ENCODE assay signal across 8 mouse cellular contexts in genomic region chr4:32373085-32373484, GRCm38 (mm10).
DNase-seq lines count a peak whose midpoint lies in the region; ATAC-seq and TF ChIP-seq lines count a peak whose summit lies in the region.

No protein-coding gene starts in this region.

- peak; percentile 42; the same call in 1 of the 2 replicates for ATAC-seq in limb, embryonic 13.5 days (ENCODE audit: low FRiP score, low read depth)
- ATAC-seq in forebrain, embryonic 12.5 days (ENCODE audit: low FRiP score) = peak; percentile 75
- no peak for ATAC-seq in intestine, embryonic 16.5 days

- H3K9ac ChIP-seq in limb, embryonic 13.5 days = no peak overlapping the region
- H3K9ac ChIP-seq in forebrain, embryonic 12.5 days = no peak overlapping the region
- H3K9ac ChIP-seq in intestine, embryonic 16.5 days (ENCODE audit: low read depth, low read length) = no peak overlapping the region

- H3K4me1 ChIP-seq in limb, embryonic 13.5 days = peaks cover 64% of the 10 kb centered on the region
- H3K4me1 ChIP-seq in limb, embryonic 10.5 days = peaks cover 81% of the 10 kb centered on the region
- peaks cover 75% of the 10 kb centered on the region for H3K4me1 ChIP-seq in forebrain, embryonic 12.5 days
- H3K4me1 ChIP-seq in intestine, embryonic 16.5 days (ENCODE audit: control insufficient read depth, insufficient read depth, low read length) = peaks cover 3% of the 10 kb centered on the region; the same call in 1 of the 2 replicates

- no peaks in the 10 kb centered on the region for H3K36me3 ChIP-seq in limb, embryonic 13.5 days
- H3K36me3 ChIP-seq in limb, embryonic 10.5 days = peaks cover 15% of the 10 kb centered on the region
- H3K36me3 ChIP-seq in forebrain, embryonic 12.5 days (replicated peaks) = no peaks in the 10 kb centered on the region
- H3K36me3 ChIP-seq in intestine, embryonic 16.5 days (ENCODE audit: control insufficient read depth, insufficient read depth, low read length) = no peaks in the 10 kb centered on the region

- no peak for DNase-seq in limb, embryonic 10.5 days (ENCODE audit: low spot score)
- peak; percentile 54 to 59 for DNase-seq in left cerebral cortex, adult 2 months (ENCODE audit: extremely low spot score in 1 of 2, low spot score in 2 of 2)
- DNase-seq in retina, postnatal 7 days (ENCODE audit: low read depth, low spot score) = peak; percentile 29
- no peak for DNase-seq in ovary, postnatal 14 days (ENCODE audit: low spot score)
- no peak for DNase-seq in thymus, postnatal 0 days (ENCODE audit: low spot score)

- H3K4me2 ChIP-seq in limb, embryonic 13.5 days (replicated peaks) = peak overlapping the region; percentile 39; the same call in 1 of the 2 replicates
- H3K4me2 ChIP-seq in forebrain, embryonic 12.5 days = no peak overlapping the region
- no peak overlapping the region for H3K4me2 ChIP-seq in intestine, embryonic 16.5 days (ENCODE audit: low read depth, low read length)

- H3K27me3 ChIP-seq in limb, embryonic 13.5 days = no peaks in the 10 kb centered on the region
- H3K27me3 ChIP-seq in limb, embryonic 10.5 days (ENCODE audit: low read depth, poor library complexity, severe bottlenecking) = no peaks in the 10 kb centered on the region
- H3K27me3 ChIP-seq in forebrain, embryonic 12.5 days = no peaks in the 10 kb centered on the region
- no peaks in the 10 kb centered on the region for H3K27me3 ChIP-seq in intestine, embryonic 16.5 days (replicated peaks; ENCODE audit: control insufficient read depth, insufficient read depth, low read length)

- no peak overlapping the region for H3K4me3 ChIP-seq in limb, embryonic 13.5 days
- no peak overlapping the region for H3K4me3 ChIP-seq in limb, embryonic 10.5 days
- no peak overlapping the region for H3K4me3 ChIP-seq in forebrain, embryonic 12.5 days (replicated peaks)
- H3K4me3 ChIP-seq in left cerebral cortex, adult 2 months = no peak overlapping the region
- H3K4me3 ChIP-seq in intestine, embryonic 16.5 days (ENCODE audit: low read length) = no peak overlapping the region

- no peaks in the 10 kb centered on the region for H3K9me3 ChIP-seq in limb, embryonic 13.5 days
- H3K9me3 ChIP-seq in limb, embryonic 10.5 days (replicated peaks) = no peaks in the 10 kb centered on the region
- H3K9me3 ChIP-seq in forebrain, embryonic 12.5 days = no peaks in the 10 kb centered on the region
- no peaks in the 10 kb centered on the region for H3K9me3 ChIP-seq in intestine, embryonic 16.5 days (ENCODE audit: control insufficient read depth, low read length)

- no peak overlapping the region; the same call in 1 of the 2 replicates for H3K27ac ChIP-seq in limb, embryonic 13.5 days
- H3K27ac ChIP-seq in limb, embryonic 10.5 days = no peak overlapping the region
- H3K27ac ChIP-seq in forebrain, embryonic 12.5 days = peak overlapping the region; percentile 71; the same call in 1 of the 2 replicates
- no peak overlapping the region; the same call in 1 of the 2 replicates for H3K27ac ChIP-seq in left cerebral cortex, adult 2 months
- no peak overlapping the region for H3K27ac ChIP-seq in intestine, embryonic 16.5 days (ENCODE audit: low read length)

- intact Hi-C loops in left cerebral cortex, adult 2 months (cut with DNase I) = no loop called here

- 22% methylated on average over 7 of the region's 7 CpGs for WGBS in limb, embryonic 13.5 days
- WGBS in limb, embryonic 10.5 days = 41% methylated on average over 7 of the region's 7 CpGs
- 53% methylated on average over 7 of the region's 7 CpGs for WGBS in forebrain, embryonic 12.5 days
- WGBS in intestine, embryonic 16.5 days = 27% methylated on average over 7 of the region's 7 CpGs

- TF ChIP-seq CTCF in left cerebral cortex, adult 2 months (IDR thresholded peaks at IDR 0.05) = no peak

Comparison
In these comparisons a context has a peak if more than half of its experiments do, and no peak if none do; other contexts are left out.
1. DNase-seq: peak in left cerebral cortex, adult 2 months (2 of 2) and retina, postnatal 7 days (single experiment); none in limb, embryonic 10.5 days (single experiment), ovary, postnatal 14 days (single experiment) and thymus, postnatal 0 days (single experiment).